Mouse (Mus musculus) Patski (cell line): ENCODE results near the gene Bcl2l1. TPM values are rescaled to one million over a fixed set of nuclear protein-coding genes. Genes with fewer than 3 reads are reported as not detected.

Source experiments
- ATAC-seq: fragments of 100-300 bp; one replicate; pipeline ENCODE4 v1.8.0; 2021
- CTCF ChIA-PET: fragments of 350-600 bp; sonication (Branson Sonifier 250); formaldehyde crosslinking; loops from one replicate; lab custom pipeline; 2022; ENCODE audit warnings: inconsistent platforms; lab: Charles Lee
- POLR2A ChIA-PET: fragments of 350-600 bp; sonication (Branson Sonifier 250); formaldehyde crosslinking; loops from one replicate; lab custom pipeline; 2022; ENCODE audit warnings: antibody characterized with exemption, inconsistent platforms; lab: Charles Lee
- DNase-seq: peaks from one replicate; pipeline ENCODE4 v3.0.0-alpha.2; 2011; ENCODE audit warnings: low read depth, low spot score
- H3K27me3 ChIP-seq: fragments of 371-371 bp; one replicate; pipeline ENCODE4 v1.5.1; 2021
- CTCF ChIP-seq: fragments of 100-300 bp; IDR thresholded peaks from one replicate; pipeline ENCODE4 v1.5.1; 2021
- in situ Hi-C: fragments of 300-500 bp; cut with MboI; formaldehyde crosslinking; loops from 3 replicates; pipeline ENCODE4 v1.11.1; 2018; ENCODE audit warnings: low pct_unique_long_range_greater_than_20kb, mixed read lengths
- polyA plus RNA-seq: library from polyadenylated mRNA; unstranded; gene quantifications from one replicate; pipeline ENCODE4 v1.2.3, GENCODE M21; 2021

Gene Bcl2l1
- polyA plus RNA-seq, 1 experiment from 2014 or later, result 133 TPM

GRCm38 (mm10) chr2:152847057-152847814, 15.7 kb upstream of the Bcl2l1 start:
- TF ChIP-seq CTCF, result no peak
- no peak for DNase-seq
- in situ Hi-C loops, result loop anchor here (10.0 kb wide), 1 partner anchor 168 kb away; the partner anchor contains the start of gene Pdrg1
- no peaks in the 10 kb centered on the region for H3K27me3 ChIP-seq
- CTCF ChIA-PET, result no interaction called here
- no peak for ATAC-seq
- POLR2A ChIA-PET, result no interaction called here

GRCm38 (mm10) chr2:152842741-152843140, 11.2 kb upstream of the Bcl2l1 start:
- ChIA-PET CTCF (interaction anchor here (2.8 kb wide), 1 partner anchor 148 kb away, joined by 9 read pairs; no protein-coding TSS in a partner anchor), POLR2A (interaction anchor here (0.7 kb wide), 1 partner anchor 281 kb away, joined by 6 read pairs; no protein-coding TSS in a partner anchor)
- ATAC-seq, result no peak
- H3K27me3 ChIP-seq, result no peaks in the 10 kb centered on the region
- in situ Hi-C loops, result loop anchor here (10.0 kb wide), 1 partner anchor 172 kb away; the partner anchor contains the start of gene Pdrg1
- TF ChIP-seq CTCF, result no peak
- DNase-seq, result no peak

GRCm38 (mm10) chr2:152839256-152839655, 7.7 kb upstream of the Bcl2l1 start:
- no peak for ATAC-seq
- POLR2A ChIA-PET, result interaction anchor here (0.5 kb wide), 1 partner anchor 9 kb away, joined by 3 read pairs; no protein-coding TSS in a partner anchor
- no peak for TF ChIP-seq CTCF
- CTCF ChIA-PET, result interaction anchor here (1.3 kb wide), 1 partner anchor 147 kb away, joined by 3 read pairs; no protein-coding TSS in a partner anchor
- H3K27me3 ChIP-seq, result no peaks in the 10 kb centered on the region
- in situ Hi-C loops, result no loop called here
- no peak for DNase-seq

- ATAC-seq, result peak; percentile 62
- in situ Hi-C loops, result loop anchor here (5.0 kb wide), 2 partner anchors 138 to 213 kb away; no protein-coding TSS in a partner anchor
- no peak for DNase-seq
- ChIA-PET CTCF (interaction anchor here (0.8 to 2.1 kb wide), 11 partner anchors 22 to 152 kb away, joined by 3 to 18 read pairs (median 3); no protein-coding TSS in a partner anchor), POLR2A (interaction anchor here (0.6 to 1.6 kb wide), 20 partner anchors 9 to 1092 kb away, joined by 3 to 10 read pairs (median 3); no protein-coding TSS in a partner anchor)
- H3K27me3 ChIP-seq, result no peaks in the 10 kb centered on the region
- peak; percentile 55 for TF ChIP-seq CTCF
Observed at GRCm38 (mm10) chr2:152830021-152830921, 1.3 kb downstream of the Bcl2l1 start.

- ATAC-seq (no peak), DNase-seq (no peak)
- CTCF ChIA-PET, result interaction anchor here (0.8 to 2.1 kb wide), 8 partner anchors 25 to 151 kb away, joined by 3 to 18 read pairs (median 4); no protein-coding TSS in a partner anchor
- no peaks in the 10 kb centered on the region for H3K27me3 ChIP-seq
- in situ Hi-C loops, result no loop called here
- POLR2A ChIA-PET, result interaction anchor here (0.6 to 1.6 kb wide), 16 partner anchors 9 to 145 kb away, joined by 3 to 10 read pairs (median 3); no protein-coding TSS in a partner anchor
- no peak for TF ChIP-seq CTCF
Observed at GRCm38 (mm10) chr2:152829367-152829881, 2.1 kb downstream of the Bcl2l1 start.

- ChIA-PET POLR2A (interaction anchor here (0.8 to 2.8 kb wide), 8 partner anchors 9 to 159 kb away, joined by 3 to 17 read pairs (median 4); partner anchors contain the start of gene H13), CTCF (interaction anchor here (1.1 to 2.8 kb wide), 6 partner anchors 17 to 136 kb away, joined by 5 to 13 read pairs (median 8); no protein-coding TSS in a partner anchor)
- DNase-seq (no peak), ATAC-seq (no peak)
- no peak for TF ChIP-seq CTCF
- H3K27me3 ChIP-seq, result no peaks in the 10 kb centered on the region
- in situ Hi-C loops, result no loop called here
Observed at GRCm38 (mm10) chr2:152828532-152828931, 3.0 kb downstream of the Bcl2l1 start.

- ChIA-PET POLR2A (interaction anchor here (0.6 to 2.8 kb wide), 15 partner anchors 9 to 555 kb away, joined by 3 to 17 read pairs (median 4); partner anchors contain the start of gene H13), CTCF (interaction anchor here (0.8 to 2.8 kb wide), 8 partner anchors 11 to 159 kb away, joined by 3 to 13 read pairs (median 6); partner anchors contain the start of gene H13)
- no peaks in the 10 kb centered on the region for H3K27me3 ChIP-seq
- DNase-seq (no peak), ATAC-seq (peak; percentile 28)
- in situ Hi-C loops, result no loop called here
- no peak for TF ChIP-seq CTCF
Observed at GRCm38 (mm10) chr2:152828011-152828370, 3.5 kb downstream of the Bcl2l1 start.

GRCm38 (mm10) chr2:152827321-152828010, 4.1 kb downstream of the Bcl2l1 start:
- in situ Hi-C loops, result no loop called here

More at GRCm38 (mm10) chr2:152827321-152828010, 4.1 kb downstream of the Bcl2l1 start:
- DNase-seq (no peak), ATAC-seq (no peak)
- CTCF ChIA-PET, result interaction anchor here (0.8 to 2.8 kb wide), 8 partner anchors 11 to 159 kb away, joined by 3 to 13 read pairs (median 6); partner anchors contain the start of gene H13
- POLR2A ChIA-PET, result interaction anchor here (0.6 to 2.8 kb wide), 16 partner anchors 8 to 554 kb away, joined by 3 to 17 read pairs (median 4); partner anchors contain the start of gene H13
- no peaks in the 10 kb centered on the region for H3K27me3 ChIP-seq
- no peak for TF ChIP-seq CTCF
